Mouse (Mus musculus): ENCODE measurements around the gene Zc3h7b.

DNA sequence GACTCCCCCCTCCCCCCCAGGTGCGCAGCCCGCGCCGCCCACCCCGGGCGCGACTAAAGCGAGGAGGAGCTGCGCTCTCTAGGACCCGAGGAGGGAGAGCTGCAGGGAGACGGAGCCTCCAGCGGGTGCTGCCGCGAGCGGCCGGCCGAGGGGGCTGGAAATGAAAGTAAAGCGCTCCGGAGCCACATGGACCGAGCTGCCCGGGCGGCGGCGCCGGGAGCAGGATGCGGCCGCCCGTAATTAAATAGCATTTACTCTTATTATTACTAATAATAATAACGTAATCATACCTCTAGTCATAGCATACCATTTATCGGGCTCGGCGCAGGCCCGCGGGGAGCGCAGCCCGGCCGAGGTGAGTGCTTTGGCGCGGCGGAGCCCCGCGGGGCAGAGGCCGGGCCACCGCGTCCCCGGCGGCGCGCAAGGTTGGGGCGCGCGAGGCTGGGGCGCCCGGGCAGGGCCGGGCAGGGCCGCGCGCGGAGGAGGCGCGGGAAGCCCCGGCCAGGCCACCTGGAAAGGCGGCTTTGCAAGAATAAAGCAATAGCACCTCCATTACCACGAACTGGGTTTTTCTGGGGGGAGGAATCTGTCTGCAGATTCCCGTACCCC lies at the start of gene Zc3h7b, which contains the start of gene Rangap1:
- TF ChIP-seq CTCF (IDR thresholded peaks at IDR 0.05; ENCODE audit: borderline replicate concordance, insufficient read depth, low read length) (no peak), POLR2A (IDR thresholded peaks at IDR 0.05; ENCODE audit: low read depth, low read length) (peak; percentile 76)

Data from embryonic fibroblast, embryonic 13.5 days (primary cell).